Mouse (Mus musculus) liver (tissue): ENCODE data around the gene Casp7.
"Not testable (repeated sequence)": the region's sequence is repeated elsewhere in the genome, so short reads cannot be mapped to it uniquely, and the experiment has no call there.

ENCODE experiments used
- DNase-seq: peaks from one replicate; pipeline ENCODE4 v3.0.0-alpha.2; 2020; ENCODE audit warnings: mixed read lengths

Casp7 gene

DNA sequence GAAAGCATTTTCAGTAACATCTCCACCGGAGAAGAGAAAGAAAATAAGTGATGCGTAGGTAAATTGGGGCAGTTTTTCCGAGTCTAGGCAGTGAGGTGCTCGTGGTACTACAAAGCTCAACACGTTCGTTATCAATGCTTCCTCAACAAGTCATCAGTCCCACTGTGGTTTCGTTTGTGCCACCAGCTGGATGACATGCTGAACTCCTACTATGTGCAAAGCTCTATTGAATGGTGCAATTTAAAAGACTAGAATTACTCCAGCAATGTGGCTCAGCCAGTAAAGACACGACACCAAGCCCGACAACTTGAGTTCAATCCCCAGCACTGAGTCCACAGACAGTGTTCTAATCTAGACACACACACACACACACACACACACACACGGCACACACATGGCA is 10.8 kb upstream of the Casp7 start:
- no peak for DNase-seq

DNA sequence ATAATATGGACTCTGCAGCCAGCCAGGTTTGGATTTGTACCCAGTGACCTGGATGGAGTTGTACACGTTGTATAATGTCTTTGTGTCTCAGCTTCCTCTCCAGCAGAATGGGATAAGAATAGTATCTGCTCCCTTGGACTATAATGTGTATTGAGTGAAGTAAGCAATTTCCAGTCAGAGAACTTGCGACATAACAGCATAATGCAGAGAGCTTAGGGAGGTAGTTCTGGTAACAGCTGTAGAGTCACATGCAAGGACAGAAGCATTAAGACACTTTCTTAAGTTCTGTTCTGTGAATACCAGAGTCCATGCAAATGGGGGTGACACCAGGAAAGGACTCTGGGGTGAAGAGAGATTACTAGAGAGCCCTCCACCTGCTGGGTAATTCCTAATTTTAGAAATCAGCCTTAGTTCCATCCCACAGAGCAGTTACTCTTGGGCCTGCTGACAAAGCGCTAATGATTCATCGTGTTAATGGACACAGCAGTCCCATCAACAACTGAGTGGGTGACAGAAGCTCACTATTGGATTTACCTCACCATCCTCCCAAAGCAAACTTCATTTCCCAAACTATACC is 9.1 kb upstream of the Casp7 start:
- DNase-seq = no peak

DNA sequence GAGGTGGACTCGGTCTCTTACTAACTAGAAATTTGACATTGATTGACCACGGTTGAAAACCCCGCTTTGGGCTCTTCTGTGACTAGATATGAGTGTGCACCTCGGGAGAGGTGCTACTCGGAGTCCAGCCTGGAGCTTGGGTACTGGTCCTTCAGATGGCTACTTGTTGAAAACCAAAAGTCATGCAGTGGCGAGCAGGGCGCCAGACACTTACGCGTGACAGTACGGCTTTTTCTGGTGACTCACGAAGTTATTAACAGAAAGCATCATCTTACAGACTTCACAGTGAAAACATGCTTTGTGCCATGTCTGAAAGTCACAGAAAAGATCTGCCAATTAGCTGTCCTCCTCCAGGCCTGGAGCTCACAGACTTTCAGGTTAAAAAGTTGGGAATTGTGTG is 7.8 kb upstream of the Casp7 start:
- DNase-seq = no peak

DNA sequence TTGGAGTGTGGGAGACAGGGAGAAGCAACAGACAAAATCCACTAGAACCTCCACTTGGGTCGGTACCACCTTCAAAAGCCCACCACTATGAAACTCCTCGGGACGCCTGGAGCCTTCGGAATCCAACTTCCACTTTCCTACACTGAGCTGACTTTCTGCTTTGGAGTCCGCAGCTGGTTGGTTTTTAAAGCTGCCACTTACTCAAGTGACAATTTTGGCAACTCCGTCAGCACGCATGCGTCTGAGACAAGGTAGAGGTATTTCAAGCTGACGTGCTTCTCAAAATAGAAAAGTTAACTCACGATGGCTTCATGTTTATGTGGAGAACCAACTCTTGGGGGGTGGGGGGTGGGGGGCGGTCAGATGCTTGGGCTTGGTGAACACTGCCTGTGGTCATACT is 7.0 kb upstream of the Casp7 start, which contains the start of gene Nrap:
TSS of gene Nrap (minus strand) at position 159 of the 400 bp plus-strand sequence.
- DNase-seq = no peak

DNA sequence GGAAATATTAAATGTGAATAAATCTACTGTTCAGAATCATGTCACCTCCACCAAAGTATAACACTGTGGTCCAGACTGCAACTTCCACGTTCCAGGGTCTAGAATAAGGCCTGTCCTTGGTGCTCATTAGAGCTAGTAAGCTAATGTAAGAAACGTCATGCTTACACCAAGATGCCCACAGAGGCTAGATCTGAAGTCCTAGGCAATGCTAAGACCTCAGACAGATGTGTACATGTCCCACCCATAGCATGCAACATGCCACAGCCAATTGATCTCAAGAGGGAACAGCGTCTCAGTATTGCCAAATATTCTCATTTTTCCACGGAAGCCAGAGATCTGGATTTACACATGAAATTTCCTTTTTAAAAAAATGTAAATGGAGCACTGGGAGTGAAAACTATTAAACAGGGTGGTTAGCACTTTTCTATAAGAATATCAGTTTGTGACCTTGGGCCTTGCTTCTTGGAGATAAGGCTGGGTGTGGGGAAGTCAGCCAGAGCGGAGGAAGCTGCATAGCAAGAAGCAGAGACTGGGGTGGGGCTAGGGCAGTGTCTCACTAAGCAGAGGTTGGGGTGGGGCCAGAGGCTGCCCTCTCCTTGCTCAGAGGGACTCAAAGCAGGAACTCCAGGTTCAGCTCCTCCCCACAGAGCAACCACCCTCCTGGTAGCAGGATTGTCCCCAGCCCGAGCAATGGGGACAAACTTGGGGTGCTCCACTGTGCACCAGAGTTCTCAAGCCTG is 5.5 kb upstream of the Casp7 start:
- peak; percentile 95 for DNase-seq

DNA sequence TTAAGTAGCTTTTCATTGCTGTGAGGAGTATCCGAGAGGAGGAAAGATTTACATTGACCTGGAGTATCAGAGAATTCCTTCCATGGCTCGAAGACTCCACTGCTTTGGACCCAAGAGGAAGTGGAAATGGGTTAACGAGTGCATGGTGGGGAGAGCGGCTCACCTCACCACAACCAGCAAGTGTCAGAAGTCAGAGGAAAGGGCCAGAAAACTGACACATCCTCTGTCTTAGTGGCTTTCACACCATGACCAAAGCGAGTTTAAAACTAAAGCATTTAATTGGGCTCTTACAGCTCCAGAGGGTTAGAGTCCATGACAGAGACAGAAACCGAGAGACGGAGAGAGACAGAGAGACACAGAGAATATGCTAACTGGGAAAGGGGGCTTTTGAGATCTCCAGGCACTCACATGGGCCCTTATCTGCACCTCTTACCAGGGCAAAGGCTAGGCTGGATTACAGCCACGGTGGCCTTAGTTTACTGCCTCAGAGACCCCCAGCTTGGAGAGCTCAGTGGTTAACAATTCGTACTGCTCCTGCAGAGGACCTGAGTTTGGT is 3.5 kb upstream of the Casp7 start:
- DNase-seq = no peak

DNA sequence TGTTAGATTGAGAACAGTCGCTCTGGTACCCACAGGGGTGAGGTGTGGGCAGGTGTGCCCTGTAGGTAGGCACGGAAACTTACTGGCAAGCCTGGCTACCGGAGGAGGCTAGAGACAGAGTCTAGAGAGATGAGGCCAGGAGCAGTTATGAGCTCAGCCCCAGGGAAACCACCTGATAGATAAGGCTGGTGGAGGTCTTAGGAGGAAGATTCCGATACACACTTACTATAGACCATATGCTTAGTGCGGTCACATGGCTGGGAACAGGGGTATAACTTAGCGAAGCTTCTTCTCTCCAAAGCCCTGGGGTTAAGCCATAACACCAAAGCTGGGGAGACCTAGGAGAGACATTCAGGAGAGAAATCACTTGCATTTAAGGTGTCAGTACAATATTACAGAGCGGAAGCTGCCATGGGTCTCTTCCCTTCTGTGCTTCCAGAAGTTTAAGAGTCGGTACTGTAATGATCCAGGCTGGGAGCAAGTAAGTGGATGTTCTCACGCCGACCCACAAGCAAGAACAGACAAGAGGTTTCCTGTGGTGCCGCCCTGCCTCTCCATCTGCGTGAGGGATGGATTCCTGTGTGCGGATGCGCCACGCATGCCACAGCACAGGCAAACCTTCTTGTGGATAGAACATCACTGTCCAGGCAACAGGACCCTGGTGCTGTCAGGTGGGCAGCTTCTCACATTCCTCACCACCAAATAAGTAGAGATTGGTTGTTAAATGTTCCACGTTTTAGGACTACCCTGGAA is 1.6 kb upstream of the Casp7 start:
- DNase-seq = no peak

DNA sequence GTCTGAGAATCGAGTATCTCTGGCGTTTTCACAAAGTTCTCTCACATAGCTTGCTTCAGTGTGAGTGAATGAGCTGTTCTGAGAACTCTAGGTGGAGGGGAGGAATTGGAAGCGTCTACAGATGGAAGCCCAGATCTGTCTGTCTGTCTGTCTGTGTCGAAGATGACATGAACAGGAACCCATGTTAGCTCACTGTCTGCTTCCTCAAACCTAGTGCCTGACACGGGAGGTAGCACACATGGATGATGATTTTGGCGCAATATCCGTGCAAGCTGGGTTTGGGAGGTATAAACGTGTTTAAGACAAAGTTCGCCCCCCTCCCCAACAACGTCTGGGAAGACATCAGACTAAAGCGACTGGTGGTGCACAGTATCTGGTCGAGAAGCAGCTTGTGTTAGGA is 702 bp upstream of the Casp7 start:
- DNase-seq = no peak

DNA sequence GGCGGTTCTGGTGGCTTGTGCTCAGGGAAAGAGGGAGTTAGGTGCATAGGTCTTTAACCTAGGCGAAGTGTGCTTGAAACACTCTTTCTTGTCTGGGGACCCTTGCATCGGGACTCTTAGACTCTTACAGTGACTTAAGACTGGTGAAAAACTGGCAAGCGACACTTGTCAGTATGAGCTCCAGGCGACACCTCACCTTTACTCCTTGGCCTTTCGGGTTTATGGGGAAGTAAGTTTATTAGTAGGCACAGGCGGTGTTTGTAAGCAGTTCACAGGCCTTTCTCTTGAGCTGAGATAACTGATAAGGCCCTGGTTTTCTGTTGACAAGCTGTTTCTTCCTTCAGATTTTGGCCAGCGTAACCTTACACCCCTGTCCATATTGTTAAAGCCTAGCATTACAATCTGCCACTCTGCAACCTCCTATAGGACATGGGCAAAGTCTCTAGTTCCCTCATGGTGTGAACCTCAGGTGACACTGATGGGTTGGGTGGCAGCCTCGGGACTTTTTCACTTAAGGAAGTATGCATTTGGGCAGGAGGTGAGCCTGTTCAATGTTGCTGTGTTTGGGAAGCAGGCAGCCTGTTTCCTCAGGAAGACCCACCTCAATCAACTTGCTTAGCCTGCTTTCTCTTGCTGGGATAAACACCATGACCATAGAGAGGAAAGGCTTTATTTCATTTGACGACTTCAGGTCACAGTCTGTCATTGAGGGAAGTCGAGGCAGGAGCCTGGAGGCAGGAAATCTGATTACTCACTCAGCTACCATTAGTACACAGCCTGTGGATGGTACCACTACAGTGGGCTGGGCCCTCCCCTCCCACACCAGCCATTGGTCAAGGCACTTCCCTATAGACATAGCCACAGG is 966 bp downstream of the Casp7 start:
- no peak for DNase-seq

DNA sequence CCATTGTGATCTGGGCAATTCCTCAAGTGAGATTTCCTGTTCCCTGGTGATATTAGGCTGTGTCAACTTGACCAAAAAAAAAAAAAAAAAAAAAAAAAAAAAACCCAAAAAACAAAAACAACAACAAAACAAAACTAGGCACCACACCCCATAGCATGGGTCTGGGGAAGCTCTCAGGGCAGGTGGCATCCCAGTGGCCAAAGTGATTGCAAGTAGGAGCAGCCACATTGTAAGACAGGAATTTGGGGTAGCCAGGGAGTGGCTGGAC is 1.5 kb downstream of the Casp7 start:
- no peak for DNase-seq

DNA sequence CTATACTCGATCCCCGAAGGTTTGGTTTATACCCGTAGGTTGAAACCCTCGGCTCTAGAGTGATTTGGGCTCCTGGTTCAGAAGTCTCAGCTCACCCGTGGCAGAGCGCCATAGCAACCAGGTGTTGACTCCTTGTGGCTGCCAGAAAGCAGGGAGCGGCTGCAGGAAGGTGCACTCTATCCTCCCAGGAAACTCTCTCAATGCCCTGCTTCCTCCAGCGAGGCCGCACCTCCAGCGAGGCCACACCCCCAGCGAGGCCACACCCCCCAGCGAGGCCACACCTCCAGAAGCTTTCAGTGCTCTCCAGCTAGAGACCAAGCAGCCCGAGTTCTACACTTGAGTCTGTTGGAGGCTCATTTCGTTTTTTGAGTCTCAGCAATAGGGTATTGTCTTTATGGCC is 3.3 kb downstream of the Casp7 start:
- DNase-seq = peak; percentile 90

DNA sequence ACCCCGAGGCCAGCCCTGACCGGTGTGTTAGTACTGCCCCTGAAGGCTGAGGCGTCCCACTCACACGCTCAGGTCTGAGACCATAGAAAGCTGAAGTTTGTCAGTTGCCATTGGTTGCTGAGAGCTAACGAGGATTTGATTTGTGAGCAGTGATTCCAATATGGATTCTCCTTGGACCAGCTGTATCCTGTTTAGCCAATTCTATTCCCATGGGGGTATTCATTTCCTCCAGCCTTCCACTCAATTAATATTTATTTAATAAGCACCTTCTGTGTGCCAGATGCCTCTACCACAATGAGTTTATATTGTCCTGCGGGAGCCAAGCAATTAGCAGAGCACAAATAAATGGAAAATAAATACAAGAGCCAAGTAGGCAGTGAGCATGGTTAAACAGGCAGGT is 4.9 kb downstream of the Casp7 start:
- no peak for DNase-seq

DNA sequence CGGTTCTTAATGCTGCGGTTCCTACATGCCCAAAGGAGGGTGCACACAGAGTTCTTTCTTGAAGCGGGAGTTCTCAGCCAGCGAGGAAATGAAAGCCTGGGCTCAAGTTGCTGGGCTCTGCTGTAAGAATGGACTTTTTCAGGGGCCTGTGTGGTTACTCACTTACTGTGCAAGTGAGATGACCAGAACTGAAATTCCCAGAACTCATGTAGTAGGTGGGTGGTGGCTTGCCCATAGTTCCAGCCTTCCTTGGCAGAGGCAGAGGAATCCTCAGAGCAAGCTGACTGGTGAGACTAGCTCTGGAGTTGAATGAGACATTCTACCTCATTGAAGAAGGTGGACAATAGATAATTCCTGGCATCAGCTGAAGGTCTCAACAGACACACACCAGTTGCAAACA is 8.9 kb downstream of the Casp7 start:
- DNase-seq = no peak

DNA sequence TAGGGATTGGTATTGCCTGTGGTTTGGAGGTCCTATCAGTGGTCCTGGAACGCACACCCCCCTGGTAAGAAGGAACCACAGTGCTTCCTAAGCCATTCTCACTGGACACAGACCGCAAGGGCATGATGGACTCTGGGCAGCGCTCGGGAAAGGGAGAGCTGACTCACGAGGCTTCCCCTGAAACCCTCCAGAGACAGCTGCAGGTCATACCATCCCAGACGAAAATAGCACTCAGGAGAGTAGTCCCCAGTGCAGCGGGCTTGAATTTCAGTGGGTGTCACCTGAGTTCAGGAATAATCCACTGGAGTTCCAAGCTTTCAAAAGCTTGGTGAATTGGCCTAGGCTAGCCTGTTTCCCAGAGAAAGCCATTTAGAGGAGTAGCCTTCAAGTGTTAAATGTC is 9.7 kb downstream of the Casp7 start:
- DNase-seq = no peak

DNA sequence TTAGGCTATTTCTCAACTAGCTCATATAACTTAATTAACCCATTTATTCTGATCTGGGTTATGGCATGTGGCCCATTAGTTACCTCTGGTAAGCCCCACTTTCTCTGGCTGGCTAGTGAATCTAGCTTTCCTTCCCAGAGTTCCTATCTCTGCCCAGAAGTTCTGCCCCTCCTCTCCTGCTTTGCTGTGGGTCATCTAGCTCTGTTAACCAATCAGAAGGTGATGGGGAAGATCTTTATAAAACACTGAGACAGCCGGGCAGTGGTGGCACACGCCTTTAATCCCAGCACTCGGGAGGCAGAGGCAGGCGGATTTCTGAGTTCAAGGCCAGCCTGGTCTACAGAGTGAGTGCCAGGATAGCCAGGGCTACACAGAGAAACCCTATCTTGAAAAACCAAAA is 13.0 kb downstream of the Casp7 start:
- DNase-seq = not testable (repeated sequence)

DNA sequence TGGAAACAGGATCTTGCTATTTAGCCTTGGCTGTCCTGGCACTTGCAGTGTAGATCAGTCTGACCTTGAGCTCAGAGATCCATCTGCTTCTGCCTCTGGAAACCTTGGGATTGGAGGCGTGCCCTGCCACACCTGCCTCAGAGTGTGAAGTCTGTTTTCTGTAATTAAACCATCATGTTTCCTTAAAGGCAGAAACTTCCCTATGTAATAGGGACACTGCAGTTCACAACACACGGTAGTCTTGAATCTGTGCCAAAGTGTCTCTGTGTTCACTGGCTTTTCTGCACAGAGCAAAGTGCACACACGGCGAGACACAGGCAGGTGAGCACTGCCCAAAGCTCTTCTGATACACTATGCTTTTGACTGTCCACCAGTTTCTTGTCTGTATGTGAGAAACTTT is 21.5 kb downstream of the Casp7 start:
- no peak for DNase-seq

DNA sequence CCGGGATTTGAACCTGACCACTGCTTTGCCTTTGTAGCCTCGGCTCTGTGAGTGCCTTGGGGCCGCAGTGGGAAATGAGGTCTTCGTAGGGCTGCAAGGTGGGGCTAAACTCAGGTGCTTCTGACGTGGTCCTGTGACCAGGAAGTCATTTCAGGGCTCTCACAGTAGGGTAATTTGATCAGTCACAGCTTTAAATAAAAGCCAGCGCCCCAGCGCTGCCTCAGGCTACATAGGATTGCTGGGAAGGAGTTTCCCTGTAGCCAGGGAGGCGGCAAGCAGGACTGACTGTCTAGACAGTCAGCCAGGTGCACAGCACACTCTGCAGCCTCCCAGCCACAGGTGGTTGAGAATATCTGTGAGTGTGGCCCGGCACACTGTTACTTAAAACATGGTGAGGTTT is 22.5 kb downstream of the Casp7 start:
- DNase-seq = no peak

DNA sequence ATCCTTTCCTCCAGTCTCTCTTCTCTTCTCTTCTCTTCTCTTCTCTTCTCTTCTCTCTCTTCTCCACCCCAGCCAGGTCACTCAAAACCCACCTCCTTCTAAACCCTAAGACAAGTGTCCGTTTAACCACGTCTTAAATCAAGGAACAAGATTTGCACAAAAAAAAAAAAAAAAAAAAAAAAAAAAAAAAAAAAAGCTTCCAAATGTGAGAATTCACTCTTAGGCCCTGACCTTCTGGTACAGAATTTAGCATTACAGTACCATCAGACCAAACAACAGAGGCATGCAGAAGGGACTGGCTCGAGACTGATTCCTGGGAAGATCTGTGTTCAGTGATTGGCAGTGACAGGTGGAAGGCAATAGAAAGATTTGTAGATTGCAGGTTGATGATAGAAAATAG is 23.4 kb downstream of the Casp7 start:
- no peak for DNase-seq

DNA sequence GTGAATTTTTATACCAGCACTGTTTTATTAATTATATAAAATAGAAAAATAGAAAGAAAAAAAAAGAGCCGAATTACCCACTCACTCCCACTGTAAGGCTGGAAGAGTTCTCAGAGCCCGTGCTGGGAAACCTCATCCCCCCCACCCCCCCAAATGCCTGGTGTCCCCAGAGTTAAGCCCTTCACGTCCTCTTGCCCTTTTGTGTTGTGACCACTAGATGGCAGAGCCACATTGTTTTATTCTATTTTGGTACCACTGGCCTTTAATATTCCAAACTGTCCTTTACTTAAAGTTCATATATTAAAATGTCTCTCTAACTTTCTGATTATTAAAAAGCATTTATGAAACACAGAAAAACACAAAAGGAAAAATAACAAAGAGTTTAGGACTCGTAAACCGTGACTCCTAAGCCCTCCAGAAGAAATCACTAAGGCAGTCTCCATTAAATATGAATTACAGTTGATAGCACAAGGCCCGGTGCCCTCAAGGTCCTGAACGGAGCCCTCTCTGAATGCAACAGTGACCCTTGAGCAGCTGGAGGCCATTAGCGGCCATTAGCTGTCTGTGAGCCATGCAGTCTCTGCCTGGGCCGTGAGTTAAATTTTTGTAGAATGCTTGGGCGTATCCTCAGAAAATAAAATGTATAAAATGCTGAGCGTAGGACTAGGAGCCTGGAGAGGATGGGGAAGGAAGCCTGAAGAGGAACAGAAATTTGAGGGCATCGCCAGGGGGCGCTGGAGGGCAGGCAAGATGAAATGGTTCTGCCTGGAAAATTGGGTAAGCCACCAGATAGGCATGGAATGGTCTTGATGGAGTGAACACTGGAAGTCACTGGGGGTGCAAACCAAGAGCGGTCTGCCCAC is 25.8 kb downstream of the Casp7 start:
- peak; percentile 81 for DNase-seq

DNA sequence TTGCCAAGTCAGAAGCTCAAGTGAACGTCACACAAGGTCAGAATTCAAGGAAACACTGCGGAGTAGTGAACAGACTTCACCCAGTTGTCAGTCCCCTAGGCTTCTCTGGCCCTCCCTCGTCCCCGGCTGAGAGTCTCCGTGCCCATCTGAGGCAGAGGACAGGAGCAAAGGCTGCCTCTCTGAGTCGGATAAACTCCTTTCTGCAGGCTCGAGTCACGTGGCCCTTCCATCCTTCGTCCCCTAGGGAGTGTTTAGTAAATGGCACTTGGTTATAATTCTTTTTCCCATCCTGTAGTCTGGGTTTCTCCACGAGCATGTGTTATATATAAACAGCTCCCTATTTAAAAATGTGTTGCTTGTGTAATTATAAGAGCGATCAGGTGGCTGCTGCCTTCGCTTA is 26.4 kb downstream of the Casp7 start:
- DNase-seq = no peak

DNA sequence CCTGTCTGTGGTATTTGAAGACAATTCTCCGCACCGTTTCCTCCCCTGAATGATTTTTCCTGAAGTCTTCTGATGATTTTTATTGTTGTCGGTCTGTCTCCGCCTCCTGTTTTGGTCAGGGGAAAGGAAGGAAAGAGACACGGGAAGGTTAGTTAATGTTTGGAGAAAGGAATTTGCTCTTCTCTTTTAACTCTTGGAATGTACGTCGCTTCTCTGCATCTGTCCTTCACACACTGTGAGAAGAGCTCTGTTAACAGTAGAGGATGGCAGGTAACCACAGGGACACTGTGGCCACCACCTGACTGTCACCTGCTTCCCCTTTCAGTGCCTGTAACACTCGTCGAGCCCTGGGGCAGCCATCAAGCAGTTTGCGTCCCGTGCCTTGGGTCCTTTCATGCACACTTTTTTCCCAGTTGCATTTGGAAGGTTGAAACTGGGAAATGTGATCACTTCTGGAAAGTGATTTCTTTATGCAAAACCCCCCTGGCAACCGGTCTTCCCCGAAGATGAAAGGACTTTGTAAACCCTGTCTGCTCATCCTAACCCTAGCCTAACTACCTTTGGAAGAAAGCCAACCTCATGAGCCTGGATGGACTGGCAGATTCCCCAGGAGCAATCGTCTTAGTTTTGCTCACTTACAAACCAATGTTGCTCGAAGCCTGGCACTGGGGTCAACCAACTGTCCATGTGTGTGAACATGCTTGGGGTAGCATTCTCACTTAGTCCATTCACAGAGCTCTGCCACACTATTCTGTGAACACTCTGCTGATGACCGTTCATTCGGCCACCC is 27.9 kb downstream of the Casp7 start:
- no peak for DNase-seq
